Mouse (Mus musculus): Measurements from ENCODE around the gene Scn3b.

- TF ChIP-seq CTCF (conservative IDR thresholded peaks at IDR 0.05; ENCODE audit: insufficient read depth, insufficient read length, low read depth, low read length) (peak; percentile 88), POLR2A (IDR thresholded peaks at IDR 0.05; ENCODE audit: low read depth, low read length) (no peak)
These were observed 64.8 kb downstream of the Scn3b start for GRCm38 (mm10) chr9:40333649-40334396.

Measured in kidney, adult 2 months (tissue).